Mouse (Mus musculus) neural tube, embryonic 15.5 days (tissue): Measurements from ENCODE around the gene Ppm1h. TPM values are rescaled to one million over a fixed set of nuclear protein-coding genes. Genes with fewer than 3 reads are reported as not detected.

Experiments used
- ATAC-seq: fragments of 200-750 bp; cut with Nextera tagmentation; 2 replicates; pipeline ENCODE4 v1.8.0; 2017; ENCODE audit warnings: mild to moderate bottlenecking, moderate TSS enrichment, moderate library complexity; ENCODE audit not compliant: low FRiP score
- H3K27ac ChIP-seq: fragments of 300-500 bp; sonication (generic); replicated peaks from 2 replicates; pipeline ENCODE4 v1.5.1; 2015; ENCODE audit warnings: mild to moderate bottlenecking, inconsistent platforms
- H3K27me3 ChIP-seq: fragments of 300-500 bp; sonication (generic); replicated peaks from 2 replicates; pipeline ENCODE4 v1.6.1; 2015; ENCODE audit warnings: inconsistent platforms
- H3K36me3 ChIP-seq: fragments of 300-500 bp; sonication (generic); 2 replicates; pipeline ENCODE4 v1.6.1; 2015; ENCODE audit warnings: inconsistent platforms
- H3K4me1 ChIP-seq: fragments of 300-500 bp; sonication (generic); 2 replicates; pipeline ENCODE4 v1.6.1; 2015; ENCODE audit warnings: inconsistent platforms
- H3K4me2 ChIP-seq: fragments of 300-500 bp; sonication (generic); 2 replicates; pipeline ENCODE4 v1.6.1; 2015; ENCODE audit warnings: inconsistent platforms, mild to moderate bottlenecking, moderate library complexity
- H3K4me3 ChIP-seq: fragments of 300-500 bp; sonication (generic); replicated peaks from 2 replicates; pipeline ENCODE4 v1.5.1; 2015; ENCODE audit warnings: mild to moderate bottlenecking, inconsistent platforms
- H3K9ac ChIP-seq: fragments of 300-500 bp; sonication (generic); replicated peaks from 2 replicates; pipeline ENCODE4 v1.6.1; 2015; ENCODE audit warnings: mild to moderate bottlenecking, inconsistent platforms
- H3K9me3 ChIP-seq: fragments of 300-500 bp; sonication (generic); replicated peaks from 2 replicates; pipeline ENCODE4 v1.6.1; 2016; ENCODE audit warnings: inconsistent platforms
- WGBS: fragments of 180-500 bp; shearing (Covaris S2); methylation state at CpG from one replicate; pipeline ENCODE4 v1.1.7; 2015; ENCODE audit warnings: mixed read lengths; 5-methylcytosine and 5-hydroxymethylcytosine counted together
- polyA plus RNA-seq: library from polyadenylated mRNA; unstranded; fragments of >200 nt; fragmentation: Nextera tagmentation; extraction: Ambion mirVana; gene quantifications from 2 replicates; pipeline ENCODE4 v1.2.1, GENCODE M21; 2015

Ppm1h gene
- polyA plus RNA-seq, 1 experiment from 2014 or later = 32.6 TPM

- Histone ChIP-seq H3K27me3 (no peaks in the 10 kb centered on the region), H3K4me2 (no peak overlapping the region), H3K36me3 (no peaks in the 10 kb centered on the region), H3K4me3 (no peak overlapping the region), H3K27ac (no peak overlapping the region), H3K9ac (no peak overlapping the region), H3K9me3 (no peaks in the 10 kb centered on the region), H3K4me1 (no peaks in the 10 kb centered on the region)
- 90% methylated on average over 11 of the region's 11 CpGs for WGBS
- no peak for ATAC-seq
These were observed 68.8 kb downstream of the Ppm1h start for GRCm38 (mm10) chr10:122747151-122747925.

- Histone ChIP-seq H3K4me2 (no peak overlapping the region), H3K9me3 (no peaks in the 10 kb centered on the region), H3K27me3 (no peaks in the 10 kb centered on the region), H3K4me1 (peaks cover 8% of the 10 kb centered on the region), H3K4me3 (no peak overlapping the region), H3K27ac (no peak overlapping the region), H3K36me3 (no peaks in the 10 kb centered on the region), H3K9ac (no peak overlapping the region)
- WGBS = 84% methylated on average over 4 of the region's 4 CpGs
- ATAC-seq = no peak
These were observed 69.9 kb downstream of the Ppm1h start for GRCm38 (mm10) chr10:122748361-122748951.

GRCm38 (mm10) chr10:122749071-122749470 is 70.5 kb downstream of the Ppm1h start:
- Histone ChIP-seq H3K9ac (no peak overlapping the region), H3K27me3 (no peaks in the 10 kb centered on the region), H3K4me1 (peaks cover 13% of the 10 kb centered on the region), H3K4me2 (no peak overlapping the region), H3K27ac (no peak overlapping the region), H3K36me3 (no peaks in the 10 kb centered on the region), H3K9me3 (no peaks in the 10 kb centered on the region), H3K4me3 (no peak overlapping the region)
- 90% methylated on average over 12 of the region's 12 CpGs for WGBS
- ATAC-seq = no peak

- Histone ChIP-seq H3K4me3 (no peak overlapping the region), H3K4me1 (peaks cover 13% of the 10 kb centered on the region), H3K27ac (no peak overlapping the region), H3K4me2 (no peak overlapping the region), H3K9me3 (no peaks in the 10 kb centered on the region), H3K27me3 (no peaks in the 10 kb centered on the region), H3K9ac (no peak overlapping the region), H3K36me3 (no peaks in the 10 kb centered on the region)
- no peak for ATAC-seq
- 88% methylated on average over 7 of the region's 7 CpGs for WGBS
These were observed 71.3 kb downstream of the Ppm1h start for GRCm38 (mm10) chr10:122749876-122750275.

GRCm38 (mm10) chr10:122752950-122753923 is 74.7 kb downstream of the Ppm1h start:
- ATAC-seq = no peak
- Histone ChIP-seq H3K27ac (no peak overlapping the region), H3K4me1 (peaks cover 18% of the 10 kb centered on the region), H3K36me3 (no peaks in the 10 kb centered on the region), H3K4me3 (no peak overlapping the region), H3K4me2 (peak overlapping the region; percentile 9), H3K27me3 (no peaks in the 10 kb centered on the region), H3K9ac (no peak overlapping the region), H3K9me3 (no peaks in the 10 kb centered on the region)
- WGBS = 27% methylated on average over 17 of the region's 17 CpGs

GRCm38 (mm10) chr10:122753924-122754307 is 75.4 kb downstream of the Ppm1h start:
- Histone ChIP-seq H3K9me3 (no peaks in the 10 kb centered on the region), H3K27me3 (no peaks in the 10 kb centered on the region), H3K36me3 (no peaks in the 10 kb centered on the region), H3K9ac (no peak overlapping the region), H3K27ac (no peak overlapping the region), H3K4me2 (peak overlapping the region; percentile 9), H3K4me1 (peaks cover 18% of the 10 kb centered on the region), H3K4me3 (no peak overlapping the region)
- no peak for ATAC-seq
- WGBS = 42% methylated on average over 2 of the region's 2 CpGs

- Histone ChIP-seq H3K9me3 (no peaks in the 10 kb centered on the region), H3K27me3 (no peaks in the 10 kb centered on the region), H3K9ac (no peak overlapping the region), H3K27ac (no peak overlapping the region), H3K4me3 (no peak overlapping the region), H3K4me2 (no peak overlapping the region), H3K36me3 (no peaks in the 10 kb centered on the region), H3K4me1 (peaks cover 18% of the 10 kb centered on the region)
- 97% methylated on average over 1 of the region's 1 CpGs for WGBS
- no peak for ATAC-seq
These were observed 76.4 kb downstream of the Ppm1h start for GRCm38 (mm10) chr10:122754967-122755366.

GRCm38 (mm10) chr10:122756879-122757530 is 78.4 kb downstream of the Ppm1h start:
- Histone ChIP-seq H3K36me3 (no peaks in the 10 kb centered on the region), H3K4me3 (no peak overlapping the region), H3K9me3 (no peaks in the 10 kb centered on the region), H3K9ac (no peak overlapping the region), H3K4me1 (peaks cover 18% of the 10 kb centered on the region), H3K4me2 (no peak overlapping the region), H3K27me3 (no peaks in the 10 kb centered on the region), H3K27ac (no peak overlapping the region)
- 19% methylated on average over 7 of the region's 7 CpGs for WGBS
- ATAC-seq = no peak

- no peaks in the 10 kb centered on the region for H3K36me3 ChIP-seq
- no peak overlapping the region for H3K4me3 ChIP-seq
- no peaks in the 10 kb centered on the region for H3K9me3 ChIP-seq
- no peak overlapping the region for H3K27ac ChIP-seq
- 59% methylated on average over 12 of the region's 12 CpGs for WGBS
- no peaks in the 10 kb centered on the region for H3K27me3 ChIP-seq
- no peak overlapping the region for H3K9ac ChIP-seq
- no peak for ATAC-seq
- no peak overlapping the region for H3K4me2 ChIP-seq
- H3K4me1 ChIP-seq = peaks cover 18% of the 10 kb centered on the region
These were observed 79.2 kb downstream of the Ppm1h start for GRCm38 (mm10) chr10:122757727-122758126.

GRCm38 (mm10) chr10:122758346-122758745 is 79.8 kb downstream of the Ppm1h start:
- Histone ChIP-seq H3K9me3 (no peaks in the 10 kb centered on the region), H3K4me1 (peaks cover 11% of the 10 kb centered on the region), H3K27me3 (no peaks in the 10 kb centered on the region), H3K36me3 (no peaks in the 10 kb centered on the region), H3K4me2 (no peak overlapping the region), H3K4me3 (no peak overlapping the region), H3K9ac (no peak overlapping the region), H3K27ac (no peak overlapping the region)
- no peak for ATAC-seq
- 76% methylated on average over 4 of the region's 4 CpGs for WGBS

GRCm38 (mm10) chr10:122759729-122760128 is 81.2 kb downstream of the Ppm1h start:
- H3K4me2 ChIP-seq = no peak overlapping the region
- H3K9ac ChIP-seq = no peak overlapping the region
- 92% methylated on average over 2 of the region's 2 CpGs for WGBS
- H3K36me3 ChIP-seq = no peaks in the 10 kb centered on the region
- no peak for ATAC-seq
- no peaks in the 10 kb centered on the region for H3K9me3 ChIP-seq
- H3K27ac ChIP-seq = no peak overlapping the region
- H3K4me1 ChIP-seq = peaks cover 10% of the 10 kb centered on the region; the same call in 1 of the 2 replicates
- H3K4me3 ChIP-seq = no peak overlapping the region
- H3K27me3 ChIP-seq = no peaks in the 10 kb centered on the region
